Mouse (Mus musculus) spleen, embryonic (tissue): Measurements from ENCODE around the gene Trim54.

ENCODE experiments used
- CTCF ChIA-PET: fragments of 350-600 bp; sonication (Branson Sonifier 250); formaldehyde crosslinking; loops from one replicate; lab custom pipeline; 2022; lab: Charles Lee

The Trim54 gene

DNA sequence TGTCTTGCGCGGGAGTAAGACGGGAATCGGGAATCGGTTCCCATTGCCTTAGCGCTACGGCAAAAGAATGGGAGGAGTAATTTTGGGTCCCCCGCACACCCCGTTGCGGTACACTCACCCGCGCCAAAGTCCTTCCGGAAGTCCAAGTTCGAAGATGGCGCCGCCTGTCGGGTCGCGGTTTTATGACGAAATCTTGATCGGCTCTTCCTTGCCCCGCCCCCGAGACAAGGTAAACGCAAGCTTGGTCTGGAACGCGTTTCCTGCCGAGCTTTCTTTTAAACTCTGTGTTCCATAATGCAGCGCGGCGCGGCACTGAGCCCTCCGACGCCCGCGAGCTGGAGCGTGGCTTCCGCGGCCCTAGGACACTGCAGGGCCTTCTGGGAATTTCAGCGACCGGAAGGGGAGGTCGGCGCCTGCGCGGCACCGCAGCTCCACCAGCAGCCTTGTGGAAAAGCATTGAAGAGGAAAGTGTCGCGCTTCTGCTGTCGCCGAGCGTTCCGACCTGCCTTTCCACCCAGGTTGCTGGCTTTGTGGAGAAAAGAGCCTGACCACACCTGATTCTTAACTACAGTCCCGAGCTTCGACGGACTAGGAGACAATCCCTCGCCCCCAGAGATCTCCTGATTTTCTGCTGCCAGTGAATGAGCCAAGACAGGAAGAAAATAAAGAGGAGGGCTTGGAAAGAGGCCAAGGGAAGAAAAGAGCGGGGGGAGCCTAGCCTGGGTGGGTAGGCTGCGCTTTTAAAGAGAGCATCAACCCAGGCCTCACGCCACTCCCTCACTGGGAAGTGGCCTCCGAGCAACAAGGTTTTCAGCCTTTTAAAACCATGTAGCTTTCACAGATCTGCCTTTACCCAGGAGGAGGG, 63.5 kb downstream of the Trim54 start, which contains the start of the genes Gm29609 and Gtf3c2:
TSS of gene Gm29609 (minus strand) at position 146 of the 865 bp plus-strand sequence.
TSS of gene Gtf3c2 (minus strand) at position 379 of the 865 bp plus-strand sequence.
- CTCF ChIA-PET: interaction anchor here (0.8 to 0.9 kb wide), 2 partner anchors 8 to 110 kb away, joined by 3 to 4 read pairs; no protein-coding TSS in a partner anchor

- CTCF ChIA-PET: no interaction called here
Measured at GRCm38 (mm10) chr5:31181183-31181770, 64.8 kb downstream of the Trim54 start.

GRCm38 (mm10) chr5:31183678-31184077, 67.2 kb downstream of the Trim54 start:
- CTCF ChIA-PET: no interaction called here
